Mouse (Mus musculus) naive thymus-derived CD4-positive, alpha-beta T cell, adult 2 months (primary cell): ENCODE data around the gene Sdhaf3.
"Not testable (repeated sequence)": the region's sequence is repeated elsewhere in the genome, so short reads cannot be mapped to it uniquely, and the experiment has no call there.

Source experiments
- DNase-seq: peaks from one replicate; pipeline ENCODE4 v3.0.0-alpha.2; 2011; ENCODE audit warnings: low read depth

The Sdhaf3 gene

GRCm38 (mm10) chr6:6955764-6956561, at the start of gene Sdhaf3:
Gene Sdhaf3 (plus strand): TSS chr6:6956004.
- DNase-seq = peak; percentile 97

DNA sequence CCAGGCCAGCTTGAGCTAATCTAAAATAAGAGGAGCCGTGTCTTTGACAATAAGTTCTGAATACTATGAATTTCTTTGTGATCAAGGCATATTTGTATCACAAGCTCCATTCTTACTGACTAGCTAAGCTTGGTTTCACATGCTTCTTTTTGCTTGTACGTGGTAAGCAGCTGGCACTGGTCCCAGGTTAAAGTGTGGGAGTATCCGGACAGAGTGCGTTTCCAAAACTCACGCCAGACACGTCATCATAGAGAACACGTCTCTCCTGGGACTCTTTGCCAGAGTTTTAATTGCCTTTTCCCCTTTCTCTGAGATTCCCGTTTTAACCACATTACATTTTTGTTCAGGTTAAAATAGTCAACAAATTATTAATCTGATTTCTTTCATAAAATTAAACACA, 46.2 kb upstream of the Sdhaf3 start:
- DNase-seq = no peak

- no peak for DNase-seq
These were observed 41.5 kb upstream of the Sdhaf3 start for GRCm38 (mm10) chr6:6914304-6914703.

GRCm38 (mm10) chr6:6914849-6915525, 40.8 kb upstream of the Sdhaf3 start:
- DNase-seq = peak; percentile 17

GRCm38 (mm10) chr6:6915526-6915915, 40.3 kb upstream of the Sdhaf3 start:
- no peak for DNase-seq

- no peak for DNase-seq
These were observed 38.5 kb upstream of the Sdhaf3 start for GRCm38 (mm10) chr6:6917334-6917733.

DNA sequence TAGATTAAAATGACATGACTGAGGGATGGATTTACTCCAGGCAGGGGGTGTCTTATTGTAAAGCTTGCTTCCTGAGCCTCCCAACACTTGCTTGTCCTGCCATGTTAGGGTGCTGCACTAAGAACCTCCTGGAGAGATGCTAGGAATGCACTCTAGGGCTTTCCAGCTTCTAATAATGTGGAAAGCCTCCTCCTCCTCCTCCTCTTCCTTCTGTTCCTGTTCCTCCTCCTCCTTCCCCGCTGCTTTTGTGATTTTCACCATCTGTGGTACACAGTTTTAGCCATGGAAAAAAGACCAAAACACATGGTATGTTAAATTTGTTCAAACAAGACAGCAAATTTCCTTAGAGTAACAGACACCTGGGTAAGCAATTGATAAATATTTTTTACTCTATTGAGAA, 30.5 kb upstream of the Sdhaf3 start:
- no peak for DNase-seq

GRCm38 (mm10) chr6:6930831-6931230, 25.0 kb upstream of the Sdhaf3 start:
- no peak for DNase-seq

DNA sequence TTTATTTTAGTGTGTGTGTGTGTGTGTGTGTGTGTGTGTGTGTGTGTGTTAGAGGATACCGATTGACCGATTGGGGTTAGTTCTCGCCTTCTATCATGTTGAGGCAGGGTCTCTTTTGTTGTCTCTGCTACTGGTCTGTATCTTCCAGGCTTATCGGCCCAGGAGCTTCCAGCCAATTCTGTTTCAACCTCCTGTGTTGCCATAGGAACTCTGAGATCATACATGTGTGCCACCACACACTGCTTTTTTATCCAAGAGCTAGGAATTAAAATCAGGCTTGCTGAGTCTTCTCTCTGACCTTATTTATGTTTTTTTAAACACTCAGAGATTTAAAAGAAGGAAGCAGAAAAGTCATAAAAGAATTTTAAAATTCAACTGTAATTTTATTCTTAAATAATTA, 24.3 kb upstream of the Sdhaf3 start:
- DNase-seq = no peak

- DNase-seq = no peak
These were observed 15.0 kb upstream of the Sdhaf3 start for GRCm38 (mm10) chr6:6940845-6941244.

GRCm38 (mm10) chr6:6942813-6943212, 13.0 kb upstream of the Sdhaf3 start:
- DNase-seq = no peak

- no peak for DNase-seq
These were observed 8.2 kb upstream of the Sdhaf3 start for GRCm38 (mm10) chr6:6947650-6948049.

GRCm38 (mm10) chr6:6955395-6955763, 425 bp upstream of the Sdhaf3 start:
- no peak for DNase-seq

DNA sequence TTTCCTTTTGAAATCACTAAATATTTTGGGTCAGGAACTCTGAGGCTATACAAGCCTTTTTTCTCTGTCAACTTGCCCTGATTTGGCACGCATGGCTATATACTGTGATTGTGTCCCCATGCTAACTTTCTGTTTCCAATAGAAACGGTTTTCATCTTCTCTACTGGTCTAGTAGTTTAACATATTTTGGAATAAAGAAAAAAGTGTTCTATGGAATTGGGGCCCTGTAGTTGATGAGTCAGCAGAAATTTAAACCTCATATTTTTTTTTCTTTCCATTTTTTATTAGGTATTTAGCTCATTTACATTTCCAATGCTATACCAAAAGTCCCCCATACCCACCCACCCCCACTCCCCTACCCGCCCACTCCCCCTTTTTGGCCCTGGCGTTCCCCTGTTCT, 3.4 kb downstream of the Sdhaf3 start:
- DNase-seq = not testable (repeated sequence)

DNA sequence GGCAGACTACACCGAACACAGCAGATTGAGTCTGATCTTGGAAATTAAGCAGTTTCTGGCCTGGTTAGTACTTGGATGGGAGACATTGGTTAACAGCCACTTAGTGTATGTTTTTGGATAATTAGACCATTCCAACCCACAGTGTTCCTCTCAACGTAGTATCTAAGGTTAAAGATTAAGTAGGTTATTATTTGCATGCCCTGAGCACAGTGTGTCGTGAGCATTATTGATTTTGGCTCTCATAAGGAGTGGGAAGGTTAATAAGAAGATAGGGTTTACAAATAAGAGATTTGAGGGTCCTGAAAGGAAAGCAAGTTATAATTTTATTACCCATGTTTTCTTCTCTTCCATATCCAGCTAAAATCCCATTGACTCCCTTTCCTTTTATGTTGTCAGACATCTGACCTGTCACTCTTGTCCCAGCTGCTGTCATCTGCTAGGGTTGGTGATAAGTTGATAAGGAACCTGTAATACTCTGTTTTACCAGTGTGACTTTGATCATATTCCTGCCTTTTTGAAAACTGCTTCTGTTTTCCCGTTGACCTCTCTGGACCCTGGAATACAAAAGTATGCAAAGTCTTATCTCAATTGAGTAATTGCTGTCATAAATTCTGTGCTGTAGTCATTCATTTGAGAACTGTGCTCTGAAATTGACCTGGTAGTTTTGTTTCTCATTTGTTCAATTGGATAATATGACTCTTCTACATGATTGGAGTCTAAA, 41.6 kb downstream of the Sdhaf3 start:
- no peak for DNase-seq

DNA sequence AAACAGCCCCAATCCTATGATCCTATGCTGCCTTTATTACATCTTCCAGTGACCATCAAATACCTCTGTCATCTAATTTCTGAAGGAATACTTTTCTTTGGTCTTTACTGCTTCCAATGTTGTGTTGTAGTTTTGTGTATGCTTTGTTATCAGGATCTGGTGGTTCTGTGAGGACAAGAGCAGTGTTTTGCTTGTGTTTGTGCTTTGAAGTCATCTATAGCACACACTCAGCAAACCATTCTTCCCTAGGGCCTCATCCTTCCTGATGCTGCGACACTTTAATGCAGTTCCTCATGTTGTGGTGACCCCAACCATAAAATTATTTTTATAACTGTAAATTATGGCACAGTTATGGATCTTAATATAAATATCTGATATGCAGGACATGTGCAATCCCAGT, 42.2 kb downstream of the Sdhaf3 start:
- DNase-seq = no peak

- DNase-seq = no peak
These were observed 43.2 kb downstream of the Sdhaf3 start for GRCm38 (mm10) chr6:6999015-6999414.

DNA sequence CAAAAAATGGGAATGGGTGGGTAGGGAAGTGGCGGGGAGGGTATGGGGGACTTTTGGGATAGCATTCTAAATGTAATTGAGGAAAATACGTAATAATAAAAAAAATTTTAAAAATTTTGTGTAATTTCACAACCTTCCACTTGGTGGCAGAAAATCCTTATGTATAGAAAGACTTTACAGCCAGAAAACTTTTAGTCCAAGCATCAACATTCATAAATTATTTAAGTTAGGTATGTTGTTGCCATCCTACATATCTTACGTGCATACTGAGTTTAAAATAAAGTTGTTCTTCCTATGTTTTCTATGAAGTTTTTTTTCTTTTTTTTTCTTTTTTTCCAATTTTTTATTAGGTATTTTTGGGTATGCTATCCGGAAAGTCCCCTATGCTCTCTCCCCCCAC, 47.3 kb downstream of the Sdhaf3 start:
- no peak for DNase-seq

DNA sequence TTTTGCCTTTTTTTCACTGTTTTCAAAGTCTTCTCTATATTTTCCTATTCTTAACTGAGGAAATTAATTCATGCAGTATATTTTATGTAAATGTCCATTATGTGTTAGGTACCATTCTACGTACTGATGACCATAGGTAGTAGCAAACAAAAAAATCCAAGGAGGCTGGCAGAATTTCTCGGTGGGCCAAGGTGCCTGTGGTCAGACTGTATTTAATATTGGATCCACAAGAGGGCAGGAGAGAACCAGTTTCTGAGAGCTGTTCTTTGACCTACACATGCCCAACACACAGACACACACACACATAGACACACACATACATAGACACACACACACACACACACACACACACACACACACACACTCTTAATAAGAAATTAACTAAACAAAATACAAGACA, 48.2 kb downstream of the Sdhaf3 start:
- no peak for DNase-seq

DNA sequence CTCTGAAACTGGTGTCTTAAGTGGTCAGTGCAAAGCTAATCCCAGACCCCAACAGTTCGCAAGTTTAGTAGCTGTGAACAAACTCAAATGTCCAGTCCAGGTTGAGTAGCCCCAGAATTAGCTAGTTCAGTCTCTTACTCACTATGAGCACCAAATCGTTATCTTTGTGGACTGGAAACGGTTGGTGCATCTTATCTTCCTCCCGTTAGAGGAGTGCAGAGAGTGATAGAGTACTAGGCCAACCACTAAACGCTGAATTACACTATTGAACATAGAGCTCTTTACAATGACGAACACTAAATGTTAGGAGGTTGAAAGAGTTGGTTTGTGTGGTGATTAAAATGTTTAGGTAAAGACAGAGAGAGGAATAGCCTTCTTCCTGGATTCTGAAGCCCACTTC, 82.3 kb downstream of the Sdhaf3 start:
- DNase-seq = no peak

GRCm38 (mm10) chr6:7038835-7039234, 83.0 kb downstream of the Sdhaf3 start:
- no peak for DNase-seq

DNA sequence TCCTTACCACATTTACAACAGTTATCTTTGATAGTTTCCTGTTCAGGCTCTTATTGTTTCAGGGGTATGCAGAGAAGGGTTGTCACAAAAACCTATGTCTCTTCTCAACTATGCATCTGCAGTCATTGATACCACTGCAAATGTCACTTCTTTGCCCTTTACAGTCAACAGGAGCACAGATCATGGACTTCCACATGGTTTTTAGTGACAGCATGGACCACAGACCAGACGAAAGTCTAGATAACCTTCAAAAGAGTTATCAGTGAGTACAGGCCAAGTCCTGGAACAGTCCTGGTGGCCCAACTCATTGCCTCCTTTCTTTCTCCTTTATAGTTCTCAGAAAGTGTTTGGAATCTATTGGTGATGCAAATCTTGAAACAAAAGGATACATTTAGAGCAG, 86.1 kb downstream of the Sdhaf3 start:
- DNase-seq = no peak

- DNase-seq = no peak
These were observed 107.0 kb downstream of the Sdhaf3 start for GRCm38 (mm10) chr6:7062819-7063218.
